Mouse (Mus musculus) layer of hippocampus, adult 9-10 months (tissue): ENCODE results near the gene Anxa7.

Experiments used
- DNase-seq: peaks from one replicate; pipeline ENCODE4 v3.0.0; 2022; ENCODE audit warnings: low spot score

The Anxa7 gene

DNA sequence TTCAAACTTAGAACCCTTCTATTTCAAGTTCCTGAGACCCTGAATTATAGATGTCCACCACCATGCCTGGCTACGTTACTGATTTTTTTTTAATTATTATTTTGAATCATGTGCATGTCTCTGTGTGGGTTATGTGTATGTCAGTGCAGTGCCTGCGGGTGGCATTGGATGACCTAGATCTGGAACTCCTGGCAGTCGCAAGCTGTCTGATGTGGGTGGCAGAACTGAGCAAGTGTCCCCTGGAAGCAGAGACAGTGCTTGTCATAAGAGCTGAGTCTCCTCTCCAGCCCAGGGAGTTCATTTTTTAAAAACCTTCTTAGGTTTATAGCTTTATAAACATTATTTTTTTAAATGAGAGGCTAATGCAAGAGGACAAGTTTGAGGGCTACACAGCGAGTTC, 47.5 kb downstream of the Anxa7 start:
- DNase-seq: no peak

DNA sequence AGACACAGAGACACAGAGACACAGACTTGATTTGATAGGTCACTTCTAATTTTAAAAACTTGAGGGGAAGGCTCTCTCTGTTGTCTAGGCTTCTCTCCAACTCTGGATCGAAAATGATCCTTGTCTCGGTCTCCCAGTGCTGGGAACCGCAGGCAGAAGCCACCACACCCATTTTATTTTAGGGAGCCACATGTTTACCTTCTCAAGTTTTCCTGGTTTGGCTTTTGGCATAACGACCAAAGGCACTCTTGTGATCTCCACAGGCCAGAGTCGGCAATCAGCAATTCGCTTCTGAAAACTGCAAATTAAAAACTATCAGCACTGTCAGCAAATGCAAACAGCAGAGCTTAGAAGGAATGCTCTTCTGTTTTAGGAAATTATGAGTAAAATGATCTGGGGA, 48.2 kb downstream of the Anxa7 start:
- no peak for DNase-seq

DNA sequence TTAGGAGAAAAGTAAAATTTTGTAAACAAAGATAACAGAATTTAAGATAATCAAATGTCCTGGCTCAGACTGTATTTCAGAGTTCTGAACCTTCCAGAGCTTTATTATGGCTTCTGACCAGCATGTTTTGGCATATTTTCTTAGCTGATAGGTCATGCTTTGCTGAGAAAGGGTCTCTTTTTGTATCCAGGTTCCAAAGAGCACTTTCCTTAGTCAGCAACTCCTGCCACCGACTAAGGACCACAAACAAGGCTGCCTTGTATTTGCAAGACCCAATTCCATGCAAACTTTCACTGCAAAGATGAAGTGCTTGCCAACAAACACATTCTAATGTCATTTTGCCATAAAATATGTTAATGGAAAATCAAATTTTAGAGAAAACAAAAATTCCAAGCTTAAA, 50.1 kb downstream of the Anxa7 start:
- DNase-seq: no peak

DNA sequence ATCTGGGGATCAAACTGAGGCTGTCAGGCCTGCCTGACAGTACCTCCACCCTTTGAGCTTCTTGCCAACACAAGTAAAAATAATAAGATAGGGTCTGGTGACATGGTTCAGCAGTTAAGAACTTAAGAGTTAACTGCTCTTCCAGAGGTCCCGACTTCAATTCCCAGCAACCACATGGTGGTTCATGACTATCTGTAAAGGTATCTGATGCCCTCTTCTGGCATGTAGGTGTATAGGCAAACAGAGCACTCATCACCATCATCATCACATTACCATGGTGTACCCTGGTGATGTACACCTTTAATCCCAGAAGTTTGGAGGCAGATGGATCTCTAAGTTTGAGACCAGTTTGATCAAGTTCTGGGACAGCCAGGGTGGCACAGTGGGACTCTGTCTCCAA, 51.3 kb downstream of the Anxa7 start:
- DNase-seq: no peak

DNA sequence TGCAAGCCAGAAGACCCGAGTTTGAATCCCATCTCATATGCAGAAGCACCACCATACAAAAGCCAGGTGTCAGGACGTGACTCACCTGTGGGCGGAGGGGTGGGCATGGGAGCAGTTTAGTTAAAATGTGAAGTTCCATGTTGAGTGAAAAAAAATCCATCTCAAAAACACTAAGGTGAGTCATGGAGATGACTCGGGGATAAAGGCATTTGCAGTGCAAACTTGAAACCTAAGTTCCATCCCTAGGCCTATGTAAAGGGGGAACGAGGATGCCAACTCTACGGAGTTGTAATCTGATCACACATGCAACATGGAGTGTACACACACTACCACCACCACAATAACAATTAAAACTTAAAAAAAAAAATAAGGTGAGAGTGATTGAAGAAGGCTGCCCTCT, 56.9 kb downstream of the Anxa7 start:
- no peak for DNase-seq

DNA sequence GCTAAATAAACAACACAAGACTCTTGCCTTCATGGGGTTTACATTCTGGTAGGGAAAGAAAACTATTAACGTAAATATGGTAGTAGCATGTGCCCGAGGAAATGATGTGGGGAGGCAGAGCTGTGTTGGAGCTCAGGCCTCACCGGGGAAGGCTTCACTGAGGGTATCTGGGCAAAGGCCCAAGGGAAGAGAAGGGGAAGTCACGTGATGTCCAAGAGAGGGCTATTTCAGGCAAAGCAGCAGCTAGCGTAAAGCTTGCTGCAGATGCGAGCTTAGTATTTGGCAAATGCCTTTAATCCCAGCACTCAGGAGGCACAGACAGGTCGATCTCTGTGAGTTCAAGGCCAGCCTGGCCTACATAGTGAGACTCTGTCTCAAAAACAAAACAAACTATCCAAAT, 57.7 kb downstream of the Anxa7 start:
- no peak for DNase-seq
